Mouse (Mus musculus) layer of hippocampus, adult 8-10 months (tissue): ENCODE measurements at regions not wholly inside any gene's neighbourhood (a gene's known extent, or its start where the extent isn't known, plus 50 kb on each side); places are given as distances from the start of the nearest gene placed in this dataset.

Experiments used
- DNase-seq, 2 experiments: peaks; one replicate each; pipeline ENCODE4 v3.0.0; 2022; ENCODE audit warnings: low spot score in 2 of 2
- microRNA-seq, 2 experiments: library from miRNA; unstranded; fragments of <30 nt; microRNA quantifications; one replicate each; pipeline ENCODE4 v1.2.0; 2022

DNA sequence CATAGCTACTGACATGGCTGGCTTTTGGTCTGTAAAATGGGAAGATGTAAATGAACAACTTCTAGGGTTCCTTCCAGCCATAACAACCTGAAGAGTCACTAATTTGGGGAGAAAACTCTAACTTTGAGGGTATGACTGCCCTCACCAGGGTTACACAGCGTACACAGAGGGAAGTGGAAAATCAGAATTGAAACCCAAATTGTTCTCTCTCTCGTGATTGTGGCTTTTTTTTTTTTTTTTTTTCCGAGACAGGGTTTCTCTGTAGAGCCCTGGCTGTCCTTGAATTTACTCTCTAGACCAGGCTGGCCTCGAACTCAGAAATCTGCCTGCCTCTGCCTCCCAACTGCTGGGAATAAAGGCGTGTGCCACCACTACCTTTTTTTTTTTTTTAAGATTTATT lies 80.4 kb upstream of the Pmfbp1 start:
- no peak for DNase-seq

- DNase-seq, result no peak
Measured at GRCm38 (mm10) chr8:109415315-109415714, 78.5 kb upstream of the Pmfbp1 start.

DNA sequence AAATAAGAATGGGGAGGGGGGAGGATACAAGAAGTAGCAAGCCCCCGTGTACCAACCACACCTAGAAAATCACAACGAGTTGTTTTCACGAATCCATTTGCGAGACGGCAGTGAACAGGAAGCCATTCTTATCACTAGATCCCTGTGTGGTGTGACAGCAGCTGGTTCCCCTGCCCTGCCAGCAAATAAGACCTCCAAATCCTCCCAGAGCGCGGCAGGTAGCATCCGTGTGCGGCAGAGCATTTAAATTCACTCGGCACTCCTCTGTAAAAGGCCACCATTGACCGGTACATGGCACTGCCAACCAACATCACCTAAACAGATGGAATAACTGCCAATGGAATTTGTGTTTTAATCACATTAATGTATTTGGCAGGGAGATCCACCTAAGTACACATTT lies 77.9 kb upstream of the Pmfbp1 start:
- no peak for DNase-seq

GRCm38 (mm10) chr8:109416327-109417100 lies 77.3 kb upstream of the Pmfbp1 start:
- peak; percentile 41 to 62 for DNase-seq

DNA sequence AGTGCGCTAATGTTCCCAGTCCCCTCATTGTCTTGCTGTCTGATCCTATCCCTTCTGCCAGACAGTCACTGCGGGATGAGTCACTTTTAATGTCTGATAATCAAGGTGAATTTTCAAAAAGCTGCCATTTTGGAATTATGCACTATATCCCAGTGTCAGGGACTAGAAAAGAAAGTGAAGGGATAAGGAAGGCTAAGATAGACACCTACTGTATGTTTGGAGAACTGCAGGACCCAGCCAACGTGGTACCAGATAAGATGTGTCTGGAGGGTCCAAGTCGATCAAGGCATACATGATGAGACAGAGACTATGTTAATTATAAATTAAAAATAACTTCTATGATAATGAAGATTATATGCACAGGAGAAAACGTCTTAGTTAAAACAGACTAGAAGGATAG lies 76.6 kb upstream of the Pmfbp1 start:
- DNase-seq, result peak; percentile 48 to 68

- no peak for DNase-seq
Measured at GRCm38 (mm10) chr8:109417971-109418370, 75.9 kb upstream of the Pmfbp1 start.

GRCm38 (mm10) chr8:109419029-109419596 lies 74.7 kb upstream of the Pmfbp1 start:
- peak; percentile 51 to 54 for DNase-seq

- no peak for DNase-seq
Measured at GRCm38 (mm10) chr8:109424004-109424403, 69.8 kb upstream of the Pmfbp1 start.

- no peak for DNase-seq
Measured at GRCm38 (mm10) chr8:109428551-109428950, 65.3 kb upstream of the Pmfbp1 start.

- DNase-seq, result no peak
Measured at GRCm38 (mm10) chr8:109434538-109434937, 59.3 kb upstream of the Pmfbp1 start.

DNA sequence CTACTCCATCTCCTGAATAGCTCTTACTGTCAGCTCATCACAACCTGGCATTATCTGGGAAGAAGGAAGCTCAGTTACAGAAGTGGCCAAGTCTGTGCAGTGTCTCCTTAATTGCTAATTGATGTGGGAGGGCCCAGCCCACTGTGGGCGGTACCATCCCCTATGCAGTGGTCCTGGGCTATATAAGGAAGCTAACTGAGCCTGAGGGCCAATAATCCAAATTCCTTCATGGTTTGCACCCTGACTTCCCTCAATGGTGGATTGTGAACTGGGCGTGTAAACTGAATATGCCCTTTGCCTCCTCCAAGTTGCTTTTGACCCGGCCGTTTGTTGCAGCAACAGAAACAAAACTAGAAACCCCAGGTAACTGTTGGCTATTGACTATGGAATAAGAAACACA lies 57.8 kb upstream of the Pmfbp1 start:
- no peak for DNase-seq

GRCm38 (mm10) chr8:109436830-109437567 lies 56.8 kb upstream of the Pmfbp1 start:
- peak in 1 of 2 experiments; percentile 19 for DNase-seq

- no peak for DNase-seq
Measured at GRCm38 (mm10) chr8:109438531-109438930, 55.3 kb upstream of the Pmfbp1 start.

Small RNA genes lying in the stretch of these regions (microRNA-seq; reads per million reads assigned to microRNA genes)
- 0 reads per million in 2 experiments for gene Gm23163
